Mouse (Mus musculus) WW6 (cell line): ENCODE measurements around the gene Il13ra2.
"Not testable (repeated sequence)": the region's sequence is repeated elsewhere in the genome, so short reads cannot be mapped to it uniquely, and the experiment has no call there.

ENCODE experiments used
- DNase-seq: peaks from one replicate; pipeline ENCODE4 v3.0.0-alpha.2; 2013; ENCODE audit warnings: low read depth, low spot score

The Il13ra2 gene

GRCm38 (mm10) chrX:147429129-147429528 is at the start of gene Il13ra2:
Il13ra2 (minus strand) TSS chrX:147429192.
- no peak for DNase-seq

GRCm38 (mm10) chrX:147453610-147454009 is 24.6 kb upstream of the Il13ra2 start, which contains the start of gene Vmn1r239-ps:
Vmn1r239-ps (minus strand) TSS chrX:147453710.
- DNase-seq, result not testable (repeated sequence)

DNA sequence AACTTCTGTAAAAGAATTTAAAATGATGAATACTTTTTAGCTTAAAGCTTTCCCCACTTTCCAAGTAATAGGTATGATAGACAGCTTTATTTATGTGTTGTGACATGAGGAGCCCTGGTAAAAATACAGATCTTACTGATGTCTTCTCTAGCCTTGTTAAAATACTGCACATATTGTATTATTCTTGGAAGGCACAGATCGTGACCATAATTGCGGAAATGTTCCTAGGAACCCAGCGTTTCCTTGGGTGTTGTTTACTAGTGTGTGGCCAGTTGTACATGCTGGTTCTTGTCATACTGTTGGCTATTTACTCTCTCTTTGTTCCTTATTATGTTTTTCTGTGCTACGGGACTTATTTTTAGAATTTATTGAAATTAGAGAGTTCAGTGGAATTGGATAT is 14.4 kb upstream of the Il13ra2 start:
- DNase-seq, result no peak

DNA sequence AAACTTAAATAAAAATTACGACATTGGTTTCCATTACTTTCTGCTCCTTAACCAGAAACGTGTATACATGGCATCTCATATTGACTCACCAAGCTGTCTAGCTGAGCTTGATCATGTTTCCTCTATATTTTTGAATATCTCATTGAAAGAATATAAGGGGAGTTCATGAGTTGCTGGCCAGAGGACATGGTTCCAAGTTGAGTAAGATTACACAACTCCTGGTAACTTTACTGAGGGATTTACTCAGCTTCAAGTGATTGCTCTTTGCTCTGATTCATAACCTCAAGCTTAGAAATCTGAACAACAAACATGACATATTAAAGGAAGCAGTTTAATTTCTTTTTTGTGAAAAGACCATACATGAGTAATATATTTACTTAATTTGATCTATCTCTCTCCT is 6.4 kb upstream of the Il13ra2 start:
- no peak for DNase-seq

GRCm38 (mm10) chrX:147429753-147430152 is 761 bp upstream of the Il13ra2 start:
- no peak for DNase-seq

DNA sequence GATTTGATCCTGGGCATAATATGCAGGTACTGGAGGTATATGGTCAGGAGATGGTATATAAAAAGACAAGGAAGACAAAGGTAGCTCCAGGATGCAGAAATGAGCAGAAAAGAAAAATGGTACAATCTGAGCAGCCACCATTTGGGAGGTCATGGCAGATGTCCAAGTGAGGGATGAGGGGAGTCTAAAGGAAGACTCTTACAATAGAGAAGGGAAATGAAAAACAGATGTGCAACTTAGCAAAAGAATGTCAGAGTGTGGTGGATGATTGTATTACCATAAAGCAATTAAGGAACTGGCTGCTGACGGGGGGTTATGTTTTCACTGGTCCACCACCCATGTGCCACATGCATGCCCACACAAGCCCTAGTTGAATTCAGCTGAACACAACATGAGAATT is 35.5 kb downstream of the Il13ra2 start:
- no peak for DNase-seq

- no peak for DNase-seq
Measured at GRCm38 (mm10) chrX:147349167-147349566, 79.8 kb downstream of the Il13ra2 start.
